Mouse (Mus musculus) liver, embryonic 14.5 days (tissue): ENCODE data around the gene Rpl21. TPM values are rescaled to one million over a fixed set of nuclear protein-coding genes. Genes with fewer than 3 reads are reported as not detected.

ENCODE experiments used
- ATAC-seq: fragments of 200-750 bp; cut with Nextera tagmentation; 2 replicates; pipeline ENCODE4 v1.8.0; 2017; ENCODE audit warnings: moderate number of reproducible peaks, mild to moderate bottlenecking, moderate library complexity; ENCODE audit not compliant: insufficient read depth
- DNase-seq, 3 experiments: peaks; one replicate each; pipeline ENCODE4 v3.0.0-alpha.2; 2012 to 2013; ENCODE audit warnings: low read depth in 3 of 3, low spot score in 3 of 3
- H3K27ac ChIP-seq: fragments of 300-500 bp; sonication (generic); 2 replicates; pipeline ENCODE4 v1.5.1; 2014; ENCODE audit warnings: moderate library complexity, mild to moderate bottlenecking, control low read depth, inconsistent platforms
- H3K27me3 ChIP-seq: fragments of 300-500 bp; sonication (generic); 2 replicates; pipeline ENCODE4 v1.6.1; 2014; ENCODE audit warnings: mild to moderate bottlenecking, low read length, moderate library complexity; ENCODE audit not compliant: control insufficient read depth, insufficient read depth
- H3K36me3 ChIP-seq: fragments of 300-500 bp; sonication (generic); replicated peaks from 2 replicates; pipeline ENCODE4 v1.6.1; 2014; ENCODE audit warnings: low read depth; ENCODE audit not compliant: control insufficient read depth, insufficient read depth
- H3K4me1 ChIP-seq, 2 experiments: fragments of 200-500 bp in 1 of 2; fragments of 300-500 bp in 1 of 2; sonication (generic) in 1 of 2; replicated peaks; 2 replicates each; pipeline ENCODE4 v1.6.1; 2012 to 2014; ENCODE audit warnings: antibody characterized with exemption in 1 of 2, inconsistent platforms in 1 of 2, low read length in 1 of 2; ENCODE audit not compliant: control insufficient read depth in 2 of 2, insufficient read depth in 2 of 2
- H3K4me2 ChIP-seq: fragments of 300-500 bp; sonication (generic); 2 replicates; pipeline ENCODE4 v1.6.1; 2014; ENCODE audit warnings: low read depth, mild to moderate bottlenecking, control low read depth, moderate library complexity
- H3K4me3 ChIP-seq, 2 experiments: fragments of 200-500 bp in 1 of 2; fragments of 300-500 bp in 1 of 2; sonication (generic) in 1 of 2; 2 replicates each; pipeline ENCODE4 v1.5.1; 2012 to 2014; ENCODE audit warnings: low read depth in 2 of 2, low read length in 2 of 2, mild to moderate bottlenecking in 2 of 2, control low read depth in 1 of 2, inconsistent platforms in 1 of 2, moderate library complexity in 1 of 2; ENCODE audit not compliant: insufficient read depth in 1 of 2
- H3K9ac ChIP-seq: fragments of 300-500 bp; sonication (generic); replicated peaks from 2 replicates; pipeline ENCODE4 v1.6.1; 2014; ENCODE audit warnings: mild to moderate bottlenecking, control low read depth, moderate library complexity
- H3K9me3 ChIP-seq: fragments of 300-500 bp; sonication (generic); 2 replicates; pipeline ENCODE4 v1.6.1; 2016; ENCODE audit warnings: low read length, mixed read lengths; ENCODE audit not compliant: control insufficient read depth
- CTCF ChIP-seq: IDR thresholded peaks from 2 replicates; pipeline ENCODE4 v1.5.1; 2016; ENCODE audit warnings: antibody characterized with exemption, low read depth, control low read depth
- EP300 ChIP-seq: IDR thresholded peaks from 2 replicates; pipeline ENCODE4 v1.6.1; 2016; ENCODE audit warnings: antibody characterized with exemption, low read depth
- WGBS: fragments of 180-500 bp; shearing (Covaris S2); extraction: QIAGEN DNeasy Blood & Tissue Kit; methylation state at CpG from one replicate; pipeline ENCODE4 v1.1.7; 2014; ENCODE audit not compliant: insufficient replicate concordance; 5-methylcytosine and 5-hydroxymethylcytosine counted together
- polyA plus RNA-seq, 2 experiments: library from polyadenylated mRNA; depleted of rRNA in 1 of 2; stranded (reverse) in 1 of 2; unstranded in 1 of 2; fragments of >200 nt; fragmentation: Nextera tagmentation in 1 of 2; extraction: Ambion mirVana in 1 of 2; gene quantifications; 2 replicates each; pipeline versions ENCODE4 v1.2.1 to v1.2.3; 2012 to 2014

Gene Rpl21
- polyA plus RNA-seq, 2 experiments: 236 to 467 TPM

- TF ChIP-seq EP300 (no peak), CTCF (no peak)
- DNase-seq (no peak), ATAC-seq (no peak)
- Histone ChIP-seq H3K9me3 (no peaks in the 10 kb centered on the region), H3K27ac (no peak overlapping the region), H3K9ac (no peak overlapping the region), H3K27me3 (no peaks in the 10 kb centered on the region), H3K4me2 (no peak overlapping the region), H3K4me3 (no peak overlapping the region), H3K4me1 (peaks cover 24 to 32% of the 10 kb centered on the region in 2 experiments), H3K36me3 (no peaks in the 10 kb centered on the region)
- 75% methylated on average over 13 of the region's 13 CpGs for WGBS
Measured at GRCm38 (mm10) chr5:146795728-146796127, 37.0 kb upstream of the Rpl21 start.

DNA sequence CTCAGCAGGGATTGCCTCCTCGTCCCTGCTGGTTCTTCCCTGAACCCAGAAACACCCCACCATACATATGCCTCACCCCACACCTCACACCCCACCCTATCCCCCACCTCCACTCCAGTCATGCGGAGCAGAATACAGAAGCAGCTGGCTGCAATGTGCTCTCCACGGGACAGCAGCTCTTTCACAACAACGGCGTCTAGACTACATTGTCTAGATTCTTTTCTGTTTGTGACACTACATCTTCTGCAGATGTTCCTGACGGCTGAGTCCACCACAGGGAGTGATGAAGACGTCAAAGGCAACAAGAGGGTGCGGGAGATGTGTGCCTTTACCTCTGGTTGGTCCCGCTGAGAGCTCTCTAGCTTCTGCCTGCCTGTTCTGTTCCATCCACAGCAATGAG, 34.7 kb upstream of the Rpl21 start:
- Histone ChIP-seq H3K4me1 (peaks cover 12 to 15% of the 10 kb centered on the region in 2 experiments), H3K4me2 (no peak overlapping the region), H3K27ac (no peak overlapping the region), H3K27me3 (no peaks in the 10 kb centered on the region), H3K4me3 (no peak overlapping the region), H3K36me3 (no peaks in the 10 kb centered on the region), H3K9me3 (peaks cover 2% of the 10 kb centered on the region; the same call in 1 of the 2 replicates), H3K9ac (no peak overlapping the region)
- DNase-seq: no peak
- no peak for ATAC-seq
- no peak for TF ChIP-seq EP300
- no peak for TF ChIP-seq CTCF
- WGBS: 48% methylated on average over 9 of the region's 9 CpGs

- 37% methylated on average over 8 of the region's 8 CpGs for WGBS
- no peaks in the 10 kb centered on the region for H3K27me3 ChIP-seq
- TF ChIP-seq EP300 (no peak), CTCF (no peak)
- H3K4me1 ChIP-seq: no peaks in the 10 kb centered on the region
- no peak overlapping the region for H3K9ac ChIP-seq
- H3K4me3 ChIP-seq: no peak overlapping the region
- no peak for DNase-seq
- H3K27ac ChIP-seq: no peak overlapping the region
- peak; percentile 33; the same call in 1 of the 2 replicates for ATAC-seq
- H3K4me2 ChIP-seq: no peak overlapping the region
- H3K9me3 ChIP-seq: peaks cover 2% of the 10 kb centered on the region; the same call in 1 of the 2 replicates
- H3K36me3 ChIP-seq: no peaks in the 10 kb centered on the region
Measured at GRCm38 (mm10) chr5:146806004-146806430, 26.7 kb upstream of the Rpl21 start.

GRCm38 (mm10) chr5:146809951-146810350, 22.7 kb upstream of the Rpl21 start:
- DNase-seq (no peak), ATAC-seq (no peak)
- Histone ChIP-seq H3K9ac (no peak overlapping the region), H3K4me2 (no peak overlapping the region), H3K36me3 (no peaks in the 10 kb centered on the region), H3K27ac (no peak overlapping the region), H3K4me3 (no peak overlapping the region), H3K4me1 (no peaks in the 10 kb centered on the region), H3K27me3 (no peaks in the 10 kb centered on the region), H3K9me3 (no peaks in the 10 kb centered on the region)
- TF ChIP-seq CTCF (no peak), EP300 (no peak)
- WGBS: 62% methylated on average over 5 of the region's 5 CpGs

GRCm38 (mm10) chr5:146812866-146813265, 19.8 kb upstream of the Rpl21 start:
- Histone ChIP-seq H3K9ac (no peak overlapping the region), H3K27ac (no peak overlapping the region), H3K4me1 (no peaks in the 10 kb centered on the region), H3K4me3 (no peak overlapping the region), H3K4me2 (no peak overlapping the region), H3K27me3 (no peaks in the 10 kb centered on the region), H3K9me3 (no peaks in the 10 kb centered on the region), H3K36me3 (no peaks in the 10 kb centered on the region)
- ATAC-seq: no peak
- no peak for TF ChIP-seq CTCF
- DNase-seq: no peak
- WGBS: 83% methylated on average over 5 of the region's 5 CpGs
